9 mouse cellular contexts compared by ENCODE assay signal in genomic region chr5:137885894-137886293, GRCm38 (mm10). TPM values are rescaled to one million over a fixed set of nuclear protein-coding genes. Genes with fewer than 3 reads are reported as not detected.
DNase-seq lines count a peak whose midpoint lies in the region; ATAC-seq and TF ChIP-seq lines count a peak whose summit lies in the region.
"Had no signal": no experiment of that assay in that cellular context is flagged by ENCODE, and none has a peak within 500 bp of the region (broad histone marks: within the 10 kb centered on the region; RNA-seq: fewer than 3 reads in every experiment).

No protein-coding gene starts in this region.

- H3K27ac ChIP-seq in liver, adult 2 months (replicated peaks; ENCODE audit: insufficient read depth, low read depth, low read length), result no peak overlapping the region
- H3K27ac ChIP-seq in liver, embryonic 11.5 days (ENCODE audit: low read depth, low read length), result no peak overlapping the region

- no peaks in the 10 kb centered on the region for H3K4me1 ChIP-seq in liver, adult 2 months (ENCODE audit: control insufficient read depth, insufficient read depth, low read length)
- no peaks in the 10 kb centered on the region for H3K4me1 ChIP-seq in liver, embryonic 11.5 days (replicated peaks; ENCODE audit: control insufficient read depth, insufficient read depth, low read length)

- no peaks in the 10 kb centered on the region for H3K27me3 ChIP-seq in liver, adult 2 months (ENCODE audit: control insufficient read depth, insufficient read depth, low read length)
- no peaks in the 10 kb centered on the region for H3K27me3 ChIP-seq in liver, embryonic 11.5 days (replicated peaks; ENCODE audit: control insufficient read depth, insufficient read depth, low read length)

- H3K36me3 ChIP-seq in liver, adult 2 months (ENCODE audit: control insufficient read depth, insufficient read depth, low read length), result no peaks in the 10 kb centered on the region
- H3K36me3 ChIP-seq in liver, embryonic 11.5 days (ENCODE audit: control insufficient read depth, insufficient read depth, low read length), result no peaks in the 10 kb centered on the region

- ATAC-seq in liver, embryonic 11.5 days (replicated peaks; ENCODE audit: low FRiP score), result no peak
- ATAC-seq in megakaryocyte progenitor cell, adult 5-6 weeks (replicated peaks; ENCODE audit: poor library complexity), result peak; percentile 70
- no peak for ATAC-seq in inflammation-experienced regulatory T-cells, adult 6 months

- no peak overlapping the region for H3K9ac ChIP-seq in liver, adult 2 months (ENCODE audit: low read depth, low read length)
- H3K9ac ChIP-seq in liver, embryonic 11.5 days (ENCODE audit: low read depth, low read length), result no peak overlapping the region

- WGBS in liver, adult 2 months, result 5% methylated on average over 2 of the region's 2 CpGs
- WGBS in liver, embryonic 11.5 days, result 16% methylated on average over 2 of the region's 2 CpGs

- no peak overlapping the region for H3K4me3 ChIP-seq in liver, adult 2 months (ENCODE audit: insufficient read depth, low read depth, low read length)
- no peak overlapping the region for H3K4me3 ChIP-seq in liver, embryonic 11.5 days (ENCODE audit: low read depth, low read length)

- peak; percentile 63 for TF ChIP-seq CTCF in liver, adult 2 months (IDR thresholded peaks at IDR 0.05; ENCODE audit: low read depth, low read length)

- TF ChIP-seq POLR2A in liver, adult 2 months (IDR thresholded peaks at IDR 0.05; ENCODE audit: extremely low read depth, insufficient read depth, low read length), result no peak

- H3K79me2 ChIP-seq in liver, adult 2 months (ENCODE audit: control insufficient read depth, insufficient read depth, low read length), result no peaks in the 10 kb centered on the region

- no peaks in the 10 kb centered on the region for H3K9me3 ChIP-seq in liver, embryonic 11.5 days (ENCODE audit: control insufficient read depth, low read length)

- H3K4me2 ChIP-seq in liver, embryonic 11.5 days, result no peak overlapping the region

- DNase-seq in liver, adult 2 months (ENCODE audit: extremely low read depth, low read depth, low spot score), result peak; percentile 53
- DNase-seq in liver, embryonic 11.5 days (ENCODE audit: low spot score), result no peak
- DNase-seq in NIH3T3 (ENCODE audit: low read depth), result peak; percentile 80
- peak; percentile 21 for DNase-seq in c-Kit-positive CD71-positive TER-119-negative erythroid progenitor cells, embryonic 14.5 days (ENCODE audit: low read depth)
- DNase-seq in gastrocnemius, postnatal 14 days, result peak; percentile 19
- DNase-seq in layer of hippocampus, postnatal 25 days (ENCODE audit: extremely low spot score in 1 of 2, low spot score in 1 of 2), result peak; percentile 31 to 72

- intact Hi-C loops in gastrocnemius, postnatal 14 days (cut with DNase I; ENCODE audit: low total_unique reads), result no loop called here

RNA-seq across cellular contexts. Expression of gene Pilrb2, which starts 14.3 kb away (rescaled TPM):
- total RNA-seq in liver, adult 2 months (2014; rRNA removed), result 2.1 and 3.7 TPM in 2 replicates
- 2.2 and 4.4 TPM in 2 replicates for polyA plus RNA-seq in liver, adult 2 months (2012; rRNA removed)
- polyA plus RNA-seq in liver, embryonic 11.5 days (2014; fragmentation: Nextera tagmentation; extraction: Ambion mirVana), result 1.3 and 2.1 TPM in 2 replicates
- under 1 TPM in 1 of 2 experiments, not detected in 1; 0.53 TPM for total RNA-seq in gastrocnemius, postnatal 14 days (2021)
- not detected for total RNA-seq in layer of hippocampus, postnatal 25 days (2021)
- total RNA-seq in megakaryocyte progenitor cell, adult 5-6 weeks (2015), result 20.2 and 43.2 TPM in 2 replicates
- total RNA-seq in megakaryocyte progenitor cell, adult 5-6 weeks (2017), result 9.6 and 14.9 TPM in 2 replicates
- not detected for polyA plus RNA-seq in inflammation-experienced regulatory T-cells, adult 6 months (2017; shearing (Covaris generic))
- polyA plus RNA-seq: testis, adult 2 months had no signal

RNA-seq across cellular contexts. Expression of gene Pilrb1, which starts 28.0 kb away (rescaled TPM):
- 3.2 and 6.1 TPM in 2 replicates for total RNA-seq in liver, adult 2 months (2014; rRNA removed)
- polyA plus RNA-seq in liver, adult 2 months (2012; rRNA removed), result 2.7 and 5.1 TPM in 2 replicates
- polyA plus RNA-seq in liver, embryonic 11.5 days (2014; fragmentation: Nextera tagmentation; extraction: Ambion mirVana), result 1.5 and 1.6 TPM in 2 replicates
- not detected for total RNA-seq in gastrocnemius, postnatal 14 days (2021)
- not detected for total RNA-seq in layer of hippocampus, postnatal 25 days (2021)
- total RNA-seq in megakaryocyte progenitor cell, adult 5-6 weeks (2015), result 15.7 and 16.8 TPM in 2 replicates
- total RNA-seq in megakaryocyte progenitor cell, adult 5-6 weeks (2017), result 11.6 and 19.9 TPM in 2 replicates
- under 1 TPM in 1 of 3 experiments, not detected in 2; 0.38 TPM for polyA plus RNA-seq in inflammation-experienced regulatory T-cells, adult 6 months (2017; shearing (Covaris generic))
- polyA plus RNA-seq: testis, adult 2 months had no signal

RNA-seq across cellular contexts. Expression of gene Cyp3a13, which starts 35.5 kb away (rescaled TPM):
- 141 and 173 TPM in 2 replicates for total RNA-seq in liver, adult 2 months (2014; rRNA removed)
- 22.9 and 28.6 TPM in 2 replicates for polyA plus RNA-seq in liver, adult 2 months (2012; rRNA removed)
- polyA plus RNA-seq in liver, embryonic 11.5 days (2014; fragmentation: Nextera tagmentation; extraction: Ambion mirVana), result 0.79 and 0.95 TPM in 2 replicates
- not detected for total RNA-seq in gastrocnemius, postnatal 14 days (2021)
- under 1 TPM; 0.17 to 0.28 TPM for total RNA-seq in layer of hippocampus, postnatal 25 days (2021)
- total RNA-seq in megakaryocyte progenitor cell, adult 5-6 weeks (2015), result not detected in 2 replicates
- not detected in 2 replicates for total RNA-seq in megakaryocyte progenitor cell, adult 5-6 weeks (2017)
- not detected for polyA plus RNA-seq in inflammation-experienced regulatory T-cells, adult 6 months (2017; shearing (Covaris generic))
- polyA plus RNA-seq: testis, adult 2 months had no signal

RNA-seq across cellular contexts. Expression of gene Pilra, which starts 49.8 kb away (rescaled TPM):
- 3.2 TPM in 2 replicates for total RNA-seq in liver, adult 2 months (2014; rRNA removed)
- 2.3 and 2.4 TPM in 2 replicates for polyA plus RNA-seq in liver, adult 2 months (2012; rRNA removed)
- 1.3 and 1.5 TPM in 2 replicates for polyA plus RNA-seq in liver, embryonic 11.5 days (2014; fragmentation: Nextera tagmentation; extraction: Ambion mirVana)
- total RNA-seq in gastrocnemius, postnatal 14 days (2021), result under 1 TPM; 0.27 to 0.33 TPM
- total RNA-seq in layer of hippocampus, postnatal 25 days (2021), result under 1 TPM; 0.82 to 0.91 TPM
- total RNA-seq in megakaryocyte progenitor cell, adult 5-6 weeks (2015), result 6.8 and 10.5 TPM in 2 replicates
- 6.7 and 6.9 TPM in 2 replicates for total RNA-seq in megakaryocyte progenitor cell, adult 5-6 weeks (2017)
- polyA plus RNA-seq in inflammation-experienced regulatory T-cells, adult 6 months (2017; shearing (Covaris generic)), result under 1 TPM in 2 of 3 experiments, not detected in 1; 0.19 to 0.79 TPM

Comparison
In these comparisons a context has a peak if more than half of its experiments do, and no peak if none do; other contexts are left out.
1. RNA of gene Cyp3a13, which starts 35.5 kb away (total RNA-seq): 141 to 173 TPM in liver, adult 2 months; 0.17 to 0.28 TPM in layer of hippocampus, postnatal 25 days, not detected in gastrocnemius, postnatal 14 days and not detected in megakaryocyte progenitor cell, adult 5-6 weeks; every median in the first group is over 100 times any median in the second.